Mouse (Mus musculus) G1E-ER4 (cell line): ENCODE data around the gene Gulp1. TPM values are rescaled to one million over a fixed set of nuclear protein-coding genes. Genes with fewer than 3 reads are reported as not detected.

Source experiments
- GATA1 ChIP-seq: IDR thresholded peaks from one replicate; pipeline ENCODE4 v1.8.0; 2012; ENCODE audit warnings: low read length, inconsistent platforms
- polyA plus RNA-seq: library from polyadenylated mRNA; stranded (reverse); fragments of >175 nt; gene quantifications from 2 replicates; pipeline ENCODE4 v1.2.3, GENCODE M21; 2012

Gene Gulp1
- not detected in 2 replicates for polyA plus RNA-seq

DNA sequence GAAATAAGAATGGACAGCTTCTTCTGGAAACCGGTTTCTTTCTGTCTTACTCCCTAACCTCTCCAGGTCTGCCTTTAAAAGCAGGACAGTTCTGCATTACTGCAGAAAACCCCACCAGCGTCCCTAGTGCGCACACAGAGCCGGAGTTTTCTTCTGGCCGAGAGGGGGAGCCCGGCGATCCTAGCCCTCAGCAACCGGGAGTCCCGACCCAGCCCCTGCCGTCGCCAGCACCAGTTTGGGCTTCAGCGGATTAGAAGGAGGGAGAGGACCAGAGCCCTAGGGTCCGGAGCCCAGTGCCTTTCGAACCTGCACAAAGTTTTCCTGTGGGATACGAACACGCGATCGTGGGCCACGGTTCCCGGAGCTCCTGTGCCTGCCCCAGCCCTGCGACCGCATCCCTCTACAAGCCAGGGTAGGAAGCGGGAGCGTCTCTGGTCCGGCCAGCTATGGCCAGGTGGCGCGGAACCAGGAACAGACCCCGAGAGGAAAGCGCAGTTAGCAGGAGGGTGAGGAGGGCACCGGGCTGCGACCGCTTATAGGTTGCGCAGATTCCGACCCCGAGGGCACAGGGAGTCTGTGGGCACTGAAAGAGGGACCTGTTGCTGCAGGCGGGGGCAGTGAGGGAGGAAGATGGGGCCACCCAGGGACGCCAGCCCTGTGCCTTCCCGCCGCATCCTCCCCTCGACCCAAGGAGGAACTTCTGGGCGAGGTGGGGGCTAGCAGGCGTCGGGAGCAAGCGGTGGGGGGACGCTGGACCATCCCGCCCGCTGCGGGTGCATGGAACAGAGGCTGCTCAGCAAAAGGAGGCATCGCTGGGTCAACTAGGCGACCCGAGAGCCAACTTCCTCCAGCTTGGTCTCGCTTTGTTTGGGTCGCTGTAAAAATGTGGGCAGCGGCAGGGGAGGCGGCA is at the start of gene Gulp1:
TSS of gene Gulp1 (plus strand) at position 51 of the 910 bp plus-strand sequence.
- TF ChIP-seq GATA1, result no peak

- TF ChIP-seq GATA1, result no peak
Observed at GRCm38 (mm10) chr1:44550261-44550660, 1.1 kb upstream of the Gulp1 start.

- TF ChIP-seq GATA1, result no peak
Observed at GRCm38 (mm10) chr1:44552371-44552841, 1.1 kb downstream of the Gulp1 start.

DNA sequence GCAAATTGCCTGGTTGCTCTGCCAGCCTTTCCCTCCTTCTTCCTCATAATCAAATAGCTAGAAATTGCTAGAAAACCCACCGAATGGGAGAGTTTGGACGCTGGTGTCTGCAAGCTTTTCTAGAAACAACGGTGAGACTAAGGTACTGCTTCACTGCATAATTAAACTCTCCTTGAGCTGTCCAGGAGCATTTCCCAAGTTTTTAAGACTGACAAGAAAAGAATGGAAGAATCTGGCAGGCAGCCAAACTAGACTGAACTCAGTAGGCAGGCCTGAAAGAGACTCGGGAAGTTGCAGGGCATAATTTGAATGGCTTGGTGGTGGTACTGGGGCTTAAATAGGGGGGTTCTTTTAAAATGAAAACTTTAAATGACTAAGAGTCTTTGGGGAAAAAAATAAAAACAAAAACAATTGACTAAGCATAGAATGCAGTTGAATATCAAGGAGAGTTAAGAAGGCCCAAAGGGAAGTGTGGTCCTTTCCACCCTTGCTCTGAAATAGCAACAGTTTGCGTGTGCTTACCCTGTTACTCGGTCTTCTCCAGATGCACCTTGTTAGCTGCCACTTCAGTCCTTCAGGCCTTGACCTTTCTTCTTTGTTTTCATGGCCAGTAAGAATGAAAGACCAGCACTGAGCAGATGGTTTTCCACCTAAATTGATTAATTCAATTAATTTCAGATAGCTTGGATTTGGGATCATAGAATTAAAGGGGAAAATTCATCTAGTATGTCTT is 2.0 kb downstream of the Gulp1 start:
- TF ChIP-seq GATA1, result no peak

DNA sequence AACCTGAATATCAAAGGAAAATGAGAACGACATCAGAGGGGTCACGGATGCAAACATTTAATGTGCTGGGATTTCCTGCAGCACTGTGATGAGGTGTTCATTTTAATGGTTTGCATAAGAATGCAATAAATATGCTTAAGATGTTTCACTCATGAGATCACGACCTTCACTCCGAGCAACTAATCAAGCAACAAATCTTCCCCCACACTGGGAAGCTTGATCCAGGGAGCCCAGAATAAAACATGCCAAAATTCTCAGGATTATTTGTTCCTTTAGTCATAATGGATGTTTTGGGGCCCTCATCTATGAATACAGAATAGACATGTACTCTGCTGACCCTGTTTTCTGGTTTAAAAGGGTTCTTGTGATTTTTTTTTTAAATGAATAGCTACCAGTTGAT is 16.1 kb downstream of the Gulp1 start:
- no peak for TF ChIP-seq GATA1

- no peak for TF ChIP-seq GATA1
Observed at GRCm38 (mm10) chr1:44568296-44568695, 17.0 kb downstream of the Gulp1 start.

- no peak for TF ChIP-seq GATA1
Observed at GRCm38 (mm10) chr1:44576001-44576400, 24.7 kb downstream of the Gulp1 start.

DNA sequence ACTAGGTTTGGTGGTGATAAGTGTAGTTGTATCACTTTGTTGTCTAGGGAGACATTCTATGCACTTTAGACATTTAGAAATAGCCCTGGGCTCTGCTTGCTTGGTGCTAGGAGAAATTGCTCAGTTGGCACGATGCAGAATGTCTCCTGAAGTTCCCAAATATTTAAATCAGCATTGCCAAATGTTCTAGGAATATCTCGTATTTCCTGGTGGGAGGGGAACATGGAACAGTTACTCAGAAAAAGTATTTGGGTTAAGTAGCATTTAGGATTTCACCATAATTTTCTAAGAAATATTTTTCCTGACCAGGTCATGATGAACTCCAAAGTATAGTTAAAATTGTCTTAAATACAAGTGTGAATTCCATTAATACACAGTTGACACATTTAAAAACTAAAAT is 25.3 kb downstream of the Gulp1 start:
- no peak for TF ChIP-seq GATA1

DNA sequence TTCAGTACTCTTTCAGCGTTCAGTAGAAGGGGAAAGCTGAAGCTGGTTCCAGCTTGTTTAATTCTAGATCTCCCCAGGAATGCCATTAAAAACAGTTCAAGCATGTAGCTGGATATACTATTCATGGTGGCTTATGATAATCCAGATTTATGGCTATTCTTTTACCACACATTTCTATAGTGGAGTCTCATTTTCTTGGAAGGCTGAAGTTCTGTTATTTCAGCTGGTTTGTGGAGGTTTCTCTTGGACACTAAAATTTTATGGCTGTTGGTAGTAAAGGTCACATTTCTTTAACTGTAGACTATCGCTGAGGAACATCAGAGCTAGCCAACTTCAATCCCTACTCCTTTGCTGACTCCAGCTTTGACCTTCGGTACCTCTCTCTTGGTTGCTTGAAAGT is 29.1 kb downstream of the Gulp1 start:
- no peak for TF ChIP-seq GATA1

GRCm38 (mm10) chr1:44584886-44585385 is 33.6 kb downstream of the Gulp1 start:
- peak; percentile 70 for TF ChIP-seq GATA1

DNA sequence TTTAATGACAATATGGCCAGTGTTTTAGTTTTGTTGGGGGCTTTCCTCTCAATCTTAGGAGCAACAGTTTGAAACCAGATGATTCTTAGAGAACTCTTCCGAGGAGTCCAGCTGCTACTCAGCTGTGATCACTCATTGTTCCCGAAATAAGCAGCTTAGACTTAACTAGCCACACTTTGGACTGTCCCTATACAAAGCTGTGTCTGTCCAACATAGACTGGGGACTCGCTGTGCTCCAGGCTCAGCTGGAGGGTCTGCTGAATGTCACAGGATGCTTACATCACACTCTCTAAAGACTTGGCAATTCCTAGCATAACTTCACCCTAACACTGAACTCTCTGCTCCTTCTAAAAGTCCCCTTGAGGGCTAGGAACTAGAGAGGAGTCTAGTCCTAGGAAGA is 40.4 kb downstream of the Gulp1 start:
- no peak for TF ChIP-seq GATA1

DNA sequence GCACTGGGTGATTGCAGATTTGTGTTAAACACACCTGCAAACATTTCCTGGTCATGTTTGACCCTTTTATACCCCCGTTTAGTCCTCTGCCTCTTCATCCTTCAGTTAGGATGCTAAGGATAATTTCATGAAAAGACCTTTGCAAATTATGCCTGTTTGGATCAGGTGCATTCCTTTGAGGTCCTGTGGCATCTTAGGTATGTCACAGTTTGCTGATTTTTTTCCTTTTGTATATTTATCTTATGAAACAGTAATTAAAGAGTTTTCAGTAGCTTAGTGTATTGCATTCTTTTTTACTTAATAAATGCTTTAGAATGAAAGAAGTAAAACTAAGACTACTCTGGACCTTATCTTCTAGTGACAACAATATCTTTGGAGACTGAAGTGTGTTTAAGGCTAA is 41.8 kb downstream of the Gulp1 start:
- TF ChIP-seq GATA1, result no peak

DNA sequence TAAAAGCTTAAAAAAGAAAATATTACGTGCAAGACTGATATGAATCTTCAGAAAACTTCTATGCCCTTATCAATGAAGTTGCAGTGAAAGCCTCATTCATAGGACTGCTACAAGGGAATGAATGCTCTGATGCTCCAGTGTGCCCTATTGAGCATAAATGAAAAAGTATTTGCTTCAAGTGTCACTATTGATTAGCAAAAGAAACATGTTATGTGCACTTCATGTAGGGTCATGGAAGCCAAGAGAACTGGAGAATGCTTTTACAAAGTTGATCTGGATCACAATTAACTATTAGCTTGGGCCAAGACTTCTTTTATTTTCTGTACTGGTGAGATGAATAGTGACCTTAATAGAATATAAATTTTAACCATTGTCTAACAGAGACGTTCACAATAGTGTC is 47.0 kb downstream of the Gulp1 start:
- no peak for TF ChIP-seq GATA1

DNA sequence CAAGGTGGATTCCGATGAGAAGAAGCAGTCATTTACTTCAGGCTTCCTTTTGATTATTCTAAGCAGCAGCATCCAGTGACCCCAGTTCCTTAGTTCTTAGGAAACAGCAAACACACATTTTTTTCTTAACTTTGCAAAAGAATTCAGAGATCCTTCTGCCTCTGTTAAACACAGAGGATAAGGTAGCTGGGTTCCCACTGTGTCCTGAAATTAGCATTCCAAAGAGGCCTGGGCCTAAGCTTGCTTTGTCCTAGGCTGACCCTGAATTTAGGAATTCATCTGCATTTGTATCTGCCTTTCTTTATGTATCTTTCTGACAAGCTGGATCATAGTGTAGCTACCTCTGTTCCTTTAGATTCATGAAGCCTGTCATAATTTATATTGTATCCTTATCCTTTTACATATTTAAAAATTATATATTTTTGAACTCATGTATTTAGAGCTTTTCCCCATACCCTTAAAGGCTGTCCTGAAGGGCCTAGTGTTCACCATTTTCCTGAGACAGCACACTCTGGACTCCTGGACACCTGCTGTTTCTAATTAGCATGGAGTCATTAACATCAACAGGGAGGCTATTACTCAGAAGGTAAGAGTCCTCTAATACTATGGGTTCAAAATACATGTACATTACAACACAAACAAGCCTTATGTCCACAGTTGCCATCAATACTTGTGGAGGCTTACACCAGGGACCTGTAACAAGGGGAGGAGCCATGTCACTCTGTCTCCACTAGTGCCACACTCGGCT is 62.2 kb downstream of the Gulp1 start:
- TF ChIP-seq GATA1, result no peak

GRCm38 (mm10) chr1:44618751-44619150 is 67.4 kb downstream of the Gulp1 start:
- no peak for TF ChIP-seq GATA1

- no peak for TF ChIP-seq GATA1
Observed at GRCm38 (mm10) chr1:44634481-44634880, 83.2 kb downstream of the Gulp1 start.
